Mouse (Mus musculus) spleen, postnatal 4 days (tissue): ENCODE measurements around the gene Ano10.

Experiments used
- DNase-seq, 2 experiments: peaks; one replicate each; pipeline ENCODE4 v3.0.0; 2022; ENCODE audit warnings: low spot score in 2 of 2

The Ano10 gene

DNA sequence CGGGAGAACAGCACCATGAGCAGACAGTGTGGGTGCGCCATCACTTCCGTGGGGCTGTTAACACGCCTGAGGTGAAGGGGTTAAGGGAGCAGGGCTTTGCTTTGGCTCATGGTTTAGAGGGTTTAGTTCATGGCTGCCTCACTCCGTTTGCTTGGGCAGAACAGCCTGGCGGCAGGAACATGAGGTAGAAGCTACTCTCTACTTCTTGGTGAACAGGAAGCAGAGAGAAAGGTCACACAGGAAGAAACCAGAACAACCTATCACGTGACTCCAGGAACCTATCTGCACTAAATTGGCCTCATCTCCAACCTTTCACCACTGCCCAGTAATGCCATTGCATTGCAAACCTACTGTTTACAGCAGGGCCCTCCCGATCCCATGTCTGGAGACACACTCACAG is 48.3 kb downstream of the Ano10 start:
- no peak for DNase-seq

DNA sequence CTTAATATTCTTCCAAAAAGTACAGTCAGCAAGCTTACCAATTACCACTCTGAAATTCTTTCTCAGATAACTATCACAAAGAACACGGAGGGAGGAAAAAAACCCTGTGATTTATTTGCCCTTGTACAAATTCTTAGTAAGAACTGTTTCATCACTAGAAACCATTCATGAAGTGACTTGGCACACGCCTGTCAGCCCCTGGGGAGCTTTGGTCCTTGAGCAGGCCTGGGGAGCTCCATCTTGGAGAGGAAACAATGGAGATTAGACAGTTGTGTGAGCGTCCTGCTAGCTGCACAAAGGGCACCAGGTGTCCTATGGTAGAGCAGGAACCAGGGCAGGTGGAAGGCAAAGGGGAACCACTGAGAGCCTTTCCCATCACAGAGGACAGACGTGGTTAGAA is 48.8 kb downstream of the Ano10 start:
- no peak for DNase-seq

DNA sequence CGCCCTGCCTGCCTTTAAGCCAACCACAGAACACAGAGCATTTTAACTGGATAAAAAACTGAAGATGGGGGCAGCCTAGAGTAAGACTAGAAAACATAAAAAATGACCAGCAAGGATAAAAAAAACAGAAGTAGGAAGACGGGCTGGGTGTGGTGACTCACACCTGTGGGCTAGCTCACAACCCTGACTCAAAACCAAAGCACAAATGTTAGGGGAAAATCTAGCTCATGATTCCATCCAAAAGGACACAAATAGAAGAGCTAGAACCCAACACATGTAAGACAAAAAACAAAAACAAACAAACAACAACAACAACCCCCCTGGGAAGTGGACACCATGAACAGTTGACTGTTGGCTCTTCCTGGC is 49.4 kb downstream of the Ano10 start:
- DNase-seq: no peak

DNA sequence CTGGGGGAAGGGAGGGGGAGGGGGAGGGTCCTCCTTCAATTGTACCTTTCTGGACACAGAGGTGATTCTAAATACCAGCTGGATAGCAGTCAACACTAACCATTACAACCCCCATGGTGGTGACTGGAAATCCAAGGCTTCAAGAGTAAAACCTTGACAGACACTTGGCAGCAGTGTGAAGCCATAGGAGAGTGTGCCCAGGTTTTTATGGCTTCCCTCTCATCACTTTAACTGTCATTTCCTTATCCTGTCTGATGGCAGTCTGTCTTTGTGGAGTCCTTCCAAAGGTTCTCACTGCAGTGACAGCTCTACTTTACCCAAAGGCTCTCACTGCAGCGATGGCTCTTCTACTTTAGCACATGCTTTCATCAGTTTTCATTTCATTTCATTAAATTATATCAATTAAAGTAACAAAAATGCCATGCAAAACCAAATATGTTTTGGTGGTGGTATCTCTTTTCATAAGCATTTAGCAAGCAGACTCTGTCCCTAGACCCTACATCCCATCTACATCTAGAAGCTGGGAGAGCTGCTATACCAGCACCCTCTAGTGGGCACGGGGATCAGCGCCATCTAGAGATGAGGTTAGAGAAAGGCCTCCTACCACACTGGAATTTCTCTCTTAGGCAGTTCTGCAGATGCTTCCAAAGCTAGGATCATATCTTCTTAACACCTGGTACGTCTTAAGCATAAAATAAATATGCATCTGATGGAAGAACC is 50.0 kb downstream of the Ano10 start:
- DNase-seq: peak in 1 of 2 experiments; percentile 43

DNA sequence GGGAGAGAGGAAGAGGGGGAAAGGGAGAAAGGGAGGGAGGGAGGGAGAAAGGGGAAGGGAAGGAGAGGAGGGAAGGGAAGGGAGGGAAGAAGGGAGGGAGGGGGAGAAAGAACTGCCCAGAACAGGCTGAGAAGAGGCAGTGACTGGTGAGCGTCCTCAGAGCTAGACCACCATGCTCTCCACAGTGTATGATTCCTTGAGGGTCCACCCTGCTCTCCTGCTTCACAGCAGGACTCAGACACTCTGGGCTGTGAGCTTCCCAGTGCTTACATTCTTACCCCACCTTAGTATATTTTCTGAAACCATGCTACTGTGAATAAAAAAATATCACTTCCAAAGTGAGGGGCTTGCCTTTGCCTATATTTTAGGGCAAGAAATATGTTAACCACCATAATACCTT is 50.9 kb downstream of the Ano10 start:
- no peak for DNase-seq

DNA sequence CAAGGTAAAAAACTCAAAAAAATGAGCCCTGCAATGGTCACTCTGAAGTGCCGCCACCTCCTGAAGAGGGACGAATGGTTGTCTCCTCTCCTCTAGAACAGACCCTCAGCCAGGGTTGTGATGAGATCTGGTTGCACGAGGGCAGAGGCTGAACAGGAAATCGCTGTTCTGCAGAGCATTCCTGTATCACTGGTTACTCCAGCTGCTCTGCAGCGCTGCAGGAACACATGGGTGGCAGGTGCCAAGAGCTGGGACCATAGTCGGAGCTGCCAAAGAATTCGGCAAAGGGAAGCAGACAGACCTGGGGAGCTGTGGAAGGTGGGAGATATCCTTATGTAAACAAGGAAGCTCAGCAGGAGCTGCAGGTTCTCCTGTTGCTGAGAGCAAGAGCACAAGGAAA is 51.4 kb downstream of the Ano10 start:
- DNase-seq: no peak

DNA sequence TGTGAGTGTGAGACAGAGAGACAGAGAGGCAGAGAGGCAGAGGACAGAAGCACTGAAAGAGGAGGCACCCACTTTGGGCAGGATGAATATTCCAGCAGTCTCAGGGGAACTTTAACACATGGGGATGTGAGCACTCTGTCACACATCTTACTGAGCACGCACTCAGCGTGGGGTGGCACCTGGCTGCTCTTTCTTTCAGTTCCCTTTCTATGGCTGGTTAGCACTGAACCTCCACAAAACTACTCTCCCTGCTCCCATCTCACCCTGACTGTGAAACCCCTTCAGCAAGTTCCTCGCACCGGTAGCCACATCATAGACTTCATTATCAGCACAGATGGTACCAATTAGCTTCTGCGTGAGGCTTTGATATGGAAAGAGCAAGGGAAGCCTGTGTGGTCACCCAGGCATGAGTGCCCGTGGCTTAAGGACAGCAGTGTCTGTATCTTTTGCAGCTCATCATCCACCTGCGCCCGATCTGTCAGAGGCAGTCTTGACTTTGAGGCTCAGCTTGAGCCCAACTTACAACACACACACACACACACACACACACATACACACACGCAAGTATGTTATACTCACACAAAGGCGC is 52.3 kb downstream of the Ano10 start:
- no peak for DNase-seq

DNA sequence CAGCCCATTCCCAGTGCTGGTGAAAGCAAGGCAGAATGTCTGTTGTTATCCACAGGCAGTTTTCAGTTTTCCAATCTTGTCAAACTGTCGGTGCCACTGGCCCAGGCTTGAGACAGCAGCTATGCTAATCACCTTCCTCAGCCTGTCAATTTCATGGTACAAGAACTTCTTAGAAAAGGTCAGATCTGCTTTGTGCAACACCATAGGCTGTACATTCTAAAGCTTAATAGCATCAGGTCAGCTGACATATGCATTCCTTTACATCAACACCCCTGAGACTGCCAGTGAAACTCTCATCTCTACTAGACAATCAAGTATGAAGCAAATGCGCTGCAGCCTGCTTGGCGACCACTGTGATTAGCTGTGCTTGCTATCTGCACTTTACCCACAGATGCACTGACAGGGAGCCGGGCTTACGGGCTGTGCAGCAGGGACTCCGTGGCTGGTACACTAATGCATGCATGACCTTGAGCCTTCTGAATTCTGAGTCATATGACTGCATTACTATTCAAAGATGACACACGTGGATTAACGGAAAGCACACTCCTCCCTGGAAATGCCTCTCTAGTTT is 53.5 kb downstream of the Ano10 start:
- DNase-seq: no peak

DNA sequence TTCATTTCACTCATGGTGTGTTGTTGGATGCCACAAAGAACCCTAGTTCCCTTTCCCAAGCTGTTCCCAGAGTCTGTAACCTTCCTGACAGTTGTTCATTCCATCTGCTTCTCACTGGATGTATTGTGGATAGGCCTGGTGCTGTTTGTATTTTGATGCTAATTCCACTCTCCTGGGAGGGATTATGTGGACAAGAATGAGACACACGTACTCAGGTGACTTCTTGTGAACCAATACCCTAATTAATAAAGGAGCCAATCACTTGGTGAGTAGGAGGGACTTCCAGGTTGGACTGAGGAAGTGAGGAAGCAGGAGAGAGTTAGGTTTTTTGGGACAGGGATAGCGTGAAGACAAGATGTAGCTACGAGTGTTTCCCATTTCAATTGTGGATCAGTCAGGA is 59.5 kb downstream of the Ano10 start:
- DNase-seq: no peak

DNA sequence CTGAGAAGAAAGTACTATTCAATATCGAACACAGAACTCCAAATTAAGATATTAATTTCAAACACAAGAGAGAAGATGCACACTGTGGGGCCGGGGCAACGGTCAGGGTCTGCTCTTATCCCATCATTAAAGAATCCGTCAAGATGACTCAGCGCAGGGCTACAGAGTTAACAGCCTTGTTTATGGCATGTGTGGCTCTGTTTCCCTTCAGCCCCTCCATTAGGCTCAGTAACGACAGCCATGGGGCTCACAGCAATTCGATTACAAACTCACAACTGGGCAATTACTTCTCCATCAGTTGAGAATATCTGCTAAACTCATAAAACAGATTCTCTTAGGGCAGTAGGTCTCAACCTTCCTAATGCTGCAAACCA is 60.3 kb downstream of the Ano10 start:
- DNase-seq: no peak

DNA sequence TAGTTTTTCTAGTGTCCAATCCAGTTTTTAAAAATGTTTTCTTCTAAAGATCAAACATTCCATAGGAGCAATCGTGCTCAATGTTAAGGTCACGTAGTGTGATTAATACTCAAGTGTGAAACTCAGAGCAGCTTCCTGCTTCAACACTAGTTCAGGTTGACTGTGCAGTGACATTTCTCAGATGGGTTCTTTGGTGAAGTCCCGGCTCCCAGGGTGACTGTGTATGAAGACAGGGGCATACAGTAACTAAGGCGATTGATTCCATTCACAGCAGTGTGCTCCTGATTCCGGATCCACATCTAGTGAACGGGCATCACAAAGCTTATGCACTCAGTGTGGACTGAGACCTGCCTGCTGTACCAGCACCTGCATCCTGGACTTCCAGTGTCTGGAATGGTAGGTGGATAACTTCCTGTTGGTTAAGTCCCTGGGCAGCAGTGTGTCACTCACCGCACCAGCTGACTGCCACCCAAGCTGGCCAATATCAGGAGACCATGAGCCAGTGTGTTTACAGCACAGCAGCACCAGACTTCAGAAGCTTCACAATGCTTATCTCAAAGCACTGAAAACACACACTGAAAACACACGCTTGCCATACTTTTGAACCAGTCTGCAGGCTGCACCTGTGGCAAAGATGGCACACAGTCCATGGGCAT is 60.8 kb downstream of the Ano10 start:
- DNase-seq: no peak

DNA sequence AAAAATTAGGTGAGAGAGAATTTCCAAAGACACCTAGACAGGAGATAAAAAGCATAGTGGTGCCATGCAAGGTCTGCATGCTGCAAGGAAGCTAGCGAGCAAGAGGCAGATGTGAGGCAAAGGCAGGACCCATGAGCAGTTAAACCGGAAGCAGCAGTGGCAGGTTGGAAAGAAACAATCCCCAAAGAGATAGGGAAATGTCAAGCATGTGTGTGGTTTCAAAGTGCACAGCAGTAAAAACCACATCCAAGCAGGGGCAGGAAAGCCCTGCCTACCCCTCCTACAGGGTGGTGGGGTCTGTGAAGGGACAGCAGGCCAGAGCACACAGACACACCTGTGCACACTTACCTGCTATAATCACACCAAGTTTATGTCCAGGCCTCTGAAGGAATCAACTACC is 61.3 kb downstream of the Ano10 start:
- DNase-seq: no peak

DNA sequence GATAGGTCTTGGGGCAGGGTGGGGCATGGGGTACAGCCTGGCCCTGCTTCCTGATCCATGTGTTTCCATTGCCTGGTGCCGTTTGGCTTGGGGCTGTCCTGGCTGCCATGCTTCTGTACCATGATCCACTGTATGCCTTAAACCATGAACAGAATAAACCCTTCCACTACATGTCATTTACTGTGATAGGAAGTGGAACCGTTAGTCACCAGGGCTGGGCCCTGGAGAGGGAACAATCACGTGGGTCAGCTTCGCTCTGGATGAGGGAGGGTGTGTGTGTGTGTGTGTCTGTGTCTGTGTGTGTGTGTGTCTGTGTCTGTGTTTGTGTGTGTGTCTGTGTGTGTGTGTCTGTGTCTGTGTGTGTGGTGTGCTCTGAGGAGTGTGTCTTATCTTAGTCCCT is 63.5 kb downstream of the Ano10 start:
- DNase-seq: no peak

DNA sequence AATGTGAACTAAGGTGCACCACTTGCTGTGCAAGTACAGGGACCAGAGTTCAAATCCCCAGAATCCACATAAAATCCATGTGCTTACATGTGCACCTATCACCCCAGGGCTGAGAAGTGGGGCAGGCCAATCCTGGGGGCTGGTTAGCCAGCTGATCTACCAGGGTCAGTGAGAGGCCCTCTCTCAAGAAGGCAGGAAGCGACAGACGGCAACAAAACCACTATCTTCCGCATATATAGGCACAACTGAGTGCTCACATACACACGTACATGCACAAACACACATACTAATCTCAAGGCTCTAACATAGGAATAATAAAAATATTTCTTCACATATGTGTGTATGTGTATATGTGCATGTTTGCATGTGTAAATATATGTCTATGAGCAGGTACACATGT is 67.8 kb downstream of the Ano10 start:
- DNase-seq: no peak

DNA sequence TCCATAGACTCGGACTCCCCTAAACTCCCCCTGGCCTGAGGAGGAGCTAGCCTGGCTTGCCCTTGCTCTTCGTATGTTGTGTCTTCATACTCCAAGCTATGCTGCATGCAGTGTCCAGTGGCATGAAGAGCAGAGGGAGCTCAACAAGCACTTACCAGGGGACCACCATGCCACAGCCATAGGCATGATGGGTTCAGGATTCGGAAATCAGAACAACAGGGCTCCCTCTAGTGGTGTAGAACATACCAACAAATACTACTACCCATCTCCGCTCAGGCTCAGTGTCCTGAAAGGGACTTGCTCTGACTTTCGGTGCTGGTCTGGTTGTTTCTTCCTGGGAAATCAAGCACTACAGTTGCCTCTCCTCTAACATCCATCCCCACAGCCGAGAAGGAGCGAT is 68.9 kb downstream of the Ano10 start:
- no peak for DNase-seq

DNA sequence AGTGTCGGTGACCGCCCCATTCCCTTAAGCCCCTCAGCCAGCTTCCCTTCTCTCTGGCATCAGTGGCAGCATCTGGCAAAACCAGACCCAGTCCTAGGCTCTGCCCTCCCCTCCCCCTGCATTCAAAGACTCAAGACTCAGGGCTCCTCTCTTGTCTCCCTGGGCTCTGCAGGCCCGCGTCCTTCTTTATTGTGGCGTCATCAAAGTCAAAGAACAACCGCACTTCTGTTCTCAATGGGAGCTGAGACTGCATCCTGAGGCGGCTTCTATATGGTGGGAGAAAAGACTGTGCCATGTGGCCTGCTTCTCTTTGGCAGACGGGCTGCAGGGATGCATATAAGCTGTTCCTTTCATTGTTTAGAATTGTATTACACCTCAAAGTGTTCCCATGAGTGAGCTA is 71.2 kb downstream of the Ano10 start:
- no peak for DNase-seq

DNA sequence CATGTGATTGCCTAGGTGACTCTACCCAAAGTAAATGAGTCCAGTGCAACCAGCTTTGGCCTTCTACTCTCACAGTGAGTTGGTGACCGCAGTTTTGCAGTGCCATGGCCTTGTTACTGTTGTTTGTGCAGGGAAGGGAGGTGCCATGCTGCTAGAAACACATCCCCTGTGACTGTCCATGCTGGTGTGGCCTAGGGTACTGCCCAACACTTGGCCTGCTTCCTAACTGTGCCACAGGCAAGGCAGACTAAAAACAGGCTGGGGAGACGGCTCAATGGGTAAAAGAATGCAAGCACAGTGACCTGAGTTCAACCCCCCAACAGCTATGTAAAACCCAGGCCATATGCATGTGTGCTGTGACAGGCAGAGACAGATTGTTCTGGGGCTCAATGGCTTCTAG is 74.3 kb downstream of the Ano10 start:
- no peak for DNase-seq

DNA sequence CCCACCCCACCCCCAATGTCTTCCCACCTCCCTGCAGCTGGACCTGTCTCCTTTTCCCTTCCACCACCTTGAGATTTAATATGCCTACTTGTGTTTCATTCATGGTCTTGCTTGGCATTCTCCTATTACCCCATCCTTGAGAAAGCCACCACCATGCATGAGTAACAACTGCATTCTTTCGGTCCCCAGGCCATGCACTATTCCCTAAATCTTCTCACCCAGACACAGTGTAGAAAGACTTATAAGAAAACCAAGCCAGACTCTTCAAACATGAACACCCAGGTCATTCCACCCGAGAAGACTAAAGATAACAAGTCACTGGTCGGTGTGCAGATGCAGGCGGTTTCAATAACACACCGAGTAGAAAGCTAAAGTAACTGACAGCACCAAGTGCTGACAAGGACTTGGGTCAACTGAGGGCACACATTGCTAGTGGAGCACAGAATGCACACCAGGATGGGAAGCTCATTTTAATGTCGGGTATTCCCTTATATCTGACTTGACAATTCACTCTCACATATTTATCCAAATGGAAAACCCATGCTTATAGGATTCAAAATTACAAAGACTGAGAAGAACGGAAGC is 77.2 kb downstream of the Ano10 start:
- no peak for DNase-seq

DNA sequence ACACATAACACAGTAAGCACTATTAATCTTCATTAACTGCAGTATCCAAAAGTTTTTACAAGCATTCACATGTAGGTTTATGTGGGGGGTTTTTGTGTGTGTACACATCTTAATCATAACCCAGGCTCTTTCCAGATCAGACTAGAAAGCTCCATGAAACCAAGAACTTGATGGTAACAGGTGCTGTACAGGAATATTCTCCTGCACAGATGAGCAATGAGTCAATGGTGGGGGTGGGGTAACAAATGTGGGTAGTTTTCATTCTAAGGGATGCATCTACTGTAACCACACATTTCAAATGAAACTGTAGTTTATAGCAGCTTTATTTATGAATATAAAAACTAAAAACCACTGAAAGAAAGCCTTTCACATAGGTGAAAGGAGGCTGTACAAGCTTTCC is 79.1 kb downstream of the Ano10 start:
- DNase-seq: no peak

DNA sequence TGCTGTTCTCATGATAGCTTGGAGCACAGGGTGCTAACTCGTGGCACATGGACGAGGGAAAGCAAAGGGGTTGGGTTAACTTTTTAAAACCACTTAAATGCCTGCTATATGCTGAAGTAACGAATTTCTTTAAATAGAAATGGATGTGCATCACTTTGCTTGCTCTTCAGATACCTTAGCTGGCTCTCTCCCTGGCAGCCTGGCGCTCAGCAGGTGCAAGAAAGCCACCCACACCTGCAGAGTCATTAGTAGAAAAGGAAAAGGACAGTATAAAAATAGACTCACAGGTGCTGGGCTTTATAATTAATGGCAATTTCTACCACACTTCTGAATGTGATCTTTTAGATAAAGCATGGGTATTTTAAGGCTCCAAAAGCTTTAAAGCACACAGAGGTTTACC is 85.9 kb downstream of the Ano10 start:
- DNase-seq: no peak

DNA sequence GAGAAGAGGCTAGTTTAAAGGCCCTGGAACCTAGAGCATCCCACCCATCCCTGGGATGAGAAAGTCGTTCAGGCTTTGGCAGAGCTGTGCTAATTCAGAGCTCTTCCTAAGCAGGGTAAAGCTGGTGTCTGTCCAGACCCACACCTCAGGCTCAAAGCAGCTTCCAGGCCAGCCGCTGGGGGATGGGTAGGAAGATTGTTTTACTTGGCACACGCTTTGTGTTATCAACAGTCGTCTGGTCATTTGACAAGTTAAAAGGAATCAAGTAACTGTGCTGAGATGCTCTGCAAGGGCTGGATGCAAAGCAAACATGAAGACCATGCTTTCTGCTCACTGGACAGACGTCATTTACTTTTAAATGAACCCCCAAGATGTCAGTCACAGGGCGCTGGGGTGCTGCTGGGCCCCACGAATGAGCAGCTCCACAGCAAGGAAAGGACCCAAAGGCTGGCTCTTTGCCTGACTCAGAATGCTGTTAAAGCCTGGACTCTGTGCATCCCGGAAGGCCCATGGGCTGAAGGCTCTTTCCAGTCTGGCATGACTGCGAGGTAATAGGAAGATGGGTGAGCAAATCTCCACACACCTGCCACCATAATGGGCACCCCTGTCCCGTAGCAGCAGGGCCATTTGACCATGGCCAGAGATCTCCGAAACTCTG is 88.6 kb downstream of the Ano10 start:
- no peak for DNase-seq

DNA sequence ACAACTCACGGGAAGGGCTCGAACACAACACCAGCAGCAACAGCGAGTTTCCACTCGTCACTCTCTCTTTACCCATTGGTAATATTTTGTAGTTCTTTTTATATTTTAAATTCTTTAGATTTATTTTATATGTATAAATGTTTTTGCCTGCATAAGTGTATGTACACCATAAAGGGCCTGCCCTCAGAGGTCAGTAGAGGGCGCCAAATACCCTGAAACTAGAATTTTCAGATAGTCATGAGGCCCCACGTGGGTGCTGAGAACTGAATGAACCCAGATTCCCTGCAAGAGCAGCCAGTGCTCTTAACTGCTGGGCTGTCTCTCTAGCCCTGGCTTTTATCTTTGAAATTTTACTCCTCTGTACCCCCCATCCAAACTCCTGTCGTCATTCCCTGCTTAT is 89.7 kb downstream of the Ano10 start:
- DNase-seq: no peak
